Mouse (Mus musculus): Measurements from ENCODE around the gene Nfx1. TPM values are rescaled to one million over a fixed set of nuclear protein-coding genes. Genes with fewer than 3 reads are reported as not detected.

Gene Nfx1
- polyA plus RNA-seq, 1 experiment from 2014 or later, result 96.9 TPM

DNA sequence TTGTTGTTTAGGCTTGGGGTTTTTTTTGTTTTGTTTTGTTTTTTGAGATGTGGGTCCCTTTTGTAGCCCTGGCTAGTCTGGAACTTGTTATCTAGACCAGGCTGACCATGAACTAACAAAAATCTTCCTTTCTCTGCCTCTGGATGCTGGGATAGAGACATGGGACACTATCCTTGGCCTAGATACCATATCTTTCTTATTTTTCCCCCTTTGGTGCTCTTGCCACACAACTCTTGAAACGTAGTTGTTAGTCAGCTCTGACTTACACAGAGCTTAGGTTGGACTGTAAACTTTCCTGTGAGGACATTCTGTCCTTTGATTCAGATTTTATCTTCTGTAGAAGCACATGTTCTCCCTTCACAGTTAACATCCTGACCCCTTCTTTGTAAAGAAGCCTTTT, 8.7 kb downstream of the Nfx1 start:
- no peaks in the 10 kb centered on the region for H3K4me1 ChIP-seq
- H3K36me3 ChIP-seq, result peaks cover 60% of the 10 kb centered on the region
- WGBS, result 97% methylated on average over 1 of the region's 1 CpGs
- no peak overlapping the region for H3K4me2 ChIP-seq (replicated peaks)
- H3K27ac ChIP-seq, result no peak overlapping the region
- no peak for ATAC-seq (ENCODE audit: low FRiP score, low read depth)
- no peaks in the 10 kb centered on the region for H3K9me3 ChIP-seq
- H3K27me3 ChIP-seq (replicated peaks), result no peaks in the 10 kb centered on the region
- no peak overlapping the region for H3K4me3 ChIP-seq
- no peak overlapping the region for H3K9ac ChIP-seq

DNA sequence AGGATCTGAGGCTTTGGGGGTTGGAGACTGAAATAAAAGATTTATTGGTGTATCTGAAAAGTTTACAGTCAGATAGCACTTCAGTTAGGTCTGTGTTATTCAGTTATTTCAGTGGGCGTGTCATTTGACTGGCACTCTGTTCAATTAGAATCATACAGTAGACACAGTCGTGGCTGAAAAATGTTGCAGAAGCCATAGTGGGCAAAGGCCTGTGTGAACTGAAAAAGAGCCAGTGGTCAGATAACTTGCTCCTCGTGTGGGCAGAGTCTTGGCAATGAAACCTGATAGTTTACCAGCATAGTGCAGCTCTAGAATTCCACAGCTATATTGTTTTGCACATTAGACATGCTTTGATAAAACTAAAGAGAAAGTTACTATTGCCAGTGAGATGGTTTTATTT, 11.8 kb downstream of the Nfx1 start:
- H3K27me3 ChIP-seq (replicated peaks), result no peaks in the 10 kb centered on the region
- no peak for ATAC-seq (ENCODE audit: low FRiP score, low read depth)
- H3K4me1 ChIP-seq, result no peaks in the 10 kb centered on the region
- no peak overlapping the region for H3K4me2 ChIP-seq (replicated peaks)
- no peak overlapping the region for H3K27ac ChIP-seq
- no peak overlapping the region for H3K4me3 ChIP-seq
- H3K9me3 ChIP-seq, result no peaks in the 10 kb centered on the region
- WGBS, result 76% methylated on average over 3 of the region's 3 CpGs
- H3K9ac ChIP-seq, result no peak overlapping the region
- H3K36me3 ChIP-seq, result peaks cover 68% of the 10 kb centered on the region

DNA sequence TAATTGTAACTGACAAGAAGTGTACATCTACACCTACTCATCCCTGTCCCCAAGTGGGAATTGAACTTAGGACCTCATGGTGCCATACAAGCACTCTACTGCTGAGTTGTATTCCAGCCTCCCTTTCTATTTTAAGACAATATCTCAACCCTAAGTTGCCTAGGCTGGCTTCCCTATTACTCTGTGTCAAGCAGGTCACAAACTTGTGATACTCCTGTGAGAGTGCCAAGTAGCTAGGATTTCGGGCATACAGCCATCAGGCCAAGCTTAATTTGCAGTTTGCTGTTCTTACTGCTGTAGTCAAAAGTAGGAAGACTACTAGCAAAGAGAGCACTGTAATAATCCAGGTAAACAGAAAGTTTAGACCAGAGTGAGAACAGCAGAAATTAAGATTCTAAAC, 13.0 kb downstream of the Nfx1 start:
- ATAC-seq (ENCODE audit: low FRiP score, low read depth), result no peak
- no peaks in the 10 kb centered on the region for H3K27me3 ChIP-seq (replicated peaks)
- no peak overlapping the region for H3K27ac ChIP-seq
- no peaks in the 10 kb centered on the region for H3K4me1 ChIP-seq
- peaks cover 68% of the 10 kb centered on the region for H3K36me3 ChIP-seq
- H3K4me3 ChIP-seq, result no peak overlapping the region
- H3K4me2 ChIP-seq (replicated peaks), result no peak overlapping the region
- H3K9ac ChIP-seq, result no peak overlapping the region
- 98% methylated on average over 1 of the region's 1 CpGs for WGBS
- no peaks in the 10 kb centered on the region for H3K9me3 ChIP-seq

DNA sequence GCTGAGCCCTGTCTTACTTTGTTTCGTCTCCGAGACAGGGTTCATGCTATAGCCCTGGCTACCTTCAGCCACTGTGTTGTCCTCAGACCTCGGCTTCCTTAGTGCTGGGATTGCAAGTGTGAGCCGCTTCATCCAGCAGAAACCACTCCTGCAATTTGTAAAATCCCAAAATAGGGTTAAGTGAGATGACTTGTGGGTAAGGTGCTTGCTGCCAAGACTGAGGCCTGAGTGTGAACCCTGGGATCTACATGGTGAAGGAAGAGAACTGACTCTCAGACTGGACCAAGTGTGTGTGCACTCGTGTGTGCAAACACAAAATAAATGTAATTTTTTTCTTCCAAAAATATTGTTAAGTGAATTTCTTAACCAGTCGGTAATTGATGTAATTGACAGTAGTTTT, 18.9 kb downstream of the Nfx1 start:
- Histone ChIP-seq H3K27ac (no peak overlapping the region), H3K9ac (no peak overlapping the region), H3K4me1 (no peaks in the 10 kb centered on the region), H3K27me3 (replicated peaks) (no peaks in the 10 kb centered on the region), H3K4me3 (no peak overlapping the region), H3K9me3 (no peaks in the 10 kb centered on the region), H3K4me2 (replicated peaks) (no peak overlapping the region), H3K36me3 (peaks cover 84% of the 10 kb centered on the region)
- ATAC-seq (ENCODE audit: low FRiP score, low read depth), result no peak
- WGBS, result 88% methylated on average over 6 of the region's 6 CpGs

DNA sequence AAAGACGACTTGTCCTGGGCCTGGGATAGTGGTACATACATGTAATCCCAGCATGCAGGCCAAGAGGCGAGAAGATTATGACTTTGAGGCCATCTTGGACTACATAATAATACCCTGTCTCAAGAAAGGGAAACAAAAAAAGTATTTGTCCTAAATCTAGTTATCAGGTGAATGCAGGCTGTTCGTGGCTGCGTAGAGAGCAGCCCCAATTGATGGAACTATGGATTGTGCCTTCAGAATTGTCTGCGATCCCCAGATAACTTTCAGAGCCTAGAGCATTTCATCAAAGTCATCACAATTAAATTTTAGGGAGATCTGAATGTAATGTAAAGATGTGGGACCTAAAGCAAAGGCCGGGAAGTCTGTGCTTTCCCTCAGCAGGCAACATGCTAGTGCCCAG, 25.6 kb downstream of the Nfx1 start:
- WGBS, result 94% methylated on average over 6 of the region's 6 CpGs
- H3K9ac ChIP-seq, result no peak overlapping the region
- no peak for ATAC-seq (ENCODE audit: low FRiP score, low read depth)

DNA sequence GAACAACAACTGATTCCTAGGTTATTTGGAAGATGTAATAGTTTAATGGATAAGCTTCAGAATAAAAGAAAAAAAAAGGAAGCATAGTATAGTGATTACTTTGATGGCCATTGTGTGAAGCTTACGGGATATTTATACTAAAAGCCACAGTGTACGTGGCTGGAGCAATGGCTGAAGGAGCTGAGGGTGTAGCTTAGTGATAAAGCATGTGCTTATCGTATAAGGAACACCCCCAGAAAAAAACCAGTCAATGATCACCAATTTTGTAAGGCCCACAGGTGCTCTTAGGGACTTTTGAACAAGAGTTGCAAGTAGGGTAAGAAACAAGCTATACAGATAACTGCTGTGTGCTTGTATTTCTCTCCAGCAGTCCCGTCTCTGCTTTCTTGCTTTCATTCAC, 27.2 kb downstream of the Nfx1 start:
- Histone ChIP-seq H3K27ac (no peak overlapping the region), H3K9me3 (no peaks in the 10 kb centered on the region), H3K4me2 (replicated peaks) (no peak overlapping the region), H3K4me1 (no peaks in the 10 kb centered on the region), H3K9ac (no peak overlapping the region), H3K27me3 (replicated peaks) (no peaks in the 10 kb centered on the region), H3K4me3 (no peak overlapping the region), H3K36me3 (peaks cover 88% of the 10 kb centered on the region)
- ATAC-seq (ENCODE audit: low FRiP score, low read depth), result no peak
- 98% methylated on average over 4 of the region's 4 CpGs for WGBS

More for the DNA sequence above, 25.6 kb downstream of the Nfx1 start:
- H3K27ac ChIP-seq, result no peak overlapping the region
- H3K9me3 ChIP-seq, result no peaks in the 10 kb centered on the region
- no peak overlapping the region for H3K4me3 ChIP-seq
- peaks cover 89% of the 10 kb centered on the region for H3K36me3 ChIP-seq
- H3K4me2 ChIP-seq (replicated peaks), result no peak overlapping the region
- no peaks in the 10 kb centered on the region for H3K4me1 ChIP-seq
- no peaks in the 10 kb centered on the region for H3K27me3 ChIP-seq (replicated peaks)

DNA sequence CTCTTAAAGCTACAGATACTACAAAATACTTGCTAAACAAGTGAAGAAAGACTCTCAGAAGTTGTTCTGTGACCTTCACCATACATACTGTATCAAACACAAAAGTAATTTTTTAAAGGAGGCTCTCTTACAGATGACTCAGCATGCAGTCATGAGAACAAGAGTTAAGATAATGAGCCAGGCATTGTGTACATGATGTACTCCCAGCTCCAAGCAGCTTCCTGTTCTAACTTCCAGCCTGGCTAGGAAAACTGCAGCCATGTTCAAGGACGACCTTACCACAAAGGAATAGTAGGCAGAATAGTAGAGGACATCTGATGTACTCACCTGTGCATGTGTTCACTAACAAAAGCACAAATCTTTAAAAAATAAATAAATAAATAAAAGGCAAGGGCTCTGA, 29.6 kb downstream of the Nfx1 start:
- Histone ChIP-seq H3K27ac (no peak overlapping the region), H3K9me3 (no peaks in the 10 kb centered on the region), H3K9ac (no peak overlapping the region), H3K4me3 (no peak overlapping the region), H3K4me2 (replicated peaks) (no peak overlapping the region), H3K27me3 (replicated peaks) (no peaks in the 10 kb centered on the region), H3K4me1 (no peaks in the 10 kb centered on the region), H3K36me3 (peaks cover 91% of the 10 kb centered on the region)
- WGBS, result 83% methylated on average over 1 of the region's 1 CpGs
- no peak for ATAC-seq (ENCODE audit: low FRiP score, low read depth)

DNA sequence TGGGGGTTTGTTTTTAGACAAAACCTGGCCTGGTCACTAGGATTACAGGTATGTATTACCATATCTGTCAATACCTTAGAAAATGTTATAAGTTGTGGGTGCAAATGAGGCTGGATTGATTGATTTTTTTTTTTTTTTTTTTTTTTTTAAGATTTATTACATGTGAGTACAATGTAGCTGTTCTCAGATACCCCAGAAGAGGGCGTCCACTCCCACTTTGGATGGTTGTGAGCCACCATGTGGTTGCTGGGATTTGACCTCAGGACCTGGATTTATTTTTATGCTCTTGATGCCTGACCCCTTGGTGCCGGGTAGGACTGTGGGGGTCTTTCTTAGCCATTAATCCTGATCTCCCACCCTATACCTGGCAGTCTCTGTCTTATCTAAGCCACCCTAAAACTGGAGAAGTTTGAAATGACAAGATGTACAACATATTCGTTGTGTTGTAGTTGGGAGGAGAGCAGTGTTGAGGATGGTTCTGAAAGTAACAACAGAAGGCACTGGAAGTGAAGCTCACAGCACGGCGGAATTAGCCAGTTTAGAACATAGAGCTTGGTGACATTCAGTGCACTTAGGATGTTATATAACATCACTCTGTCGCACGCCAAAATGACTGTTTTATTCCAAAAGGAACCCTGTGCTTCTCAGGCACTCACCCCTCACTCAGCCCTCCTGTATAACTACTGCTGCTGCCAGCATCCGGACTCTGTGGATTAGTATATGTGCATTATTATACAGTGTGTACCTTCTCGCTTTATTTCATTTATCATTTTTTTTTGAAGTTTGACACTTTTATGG, 30.3 kb downstream of the Nfx1 start:
- Histone ChIP-seq H3K9ac (no peak overlapping the region), H3K4me3 (no peak overlapping the region), H3K4me1 (no peaks in the 10 kb centered on the region), H3K4me2 (replicated peaks) (no peak overlapping the region), H3K27ac (no peak overlapping the region), H3K9me3 (no peaks in the 10 kb centered on the region), H3K36me3 (peaks cover 86% of the 10 kb centered on the region), H3K27me3 (replicated peaks) (no peaks in the 10 kb centered on the region)
- no peak for ATAC-seq (ENCODE audit: low FRiP score, low read depth)
- 87% methylated on average over 9 of the region's 9 CpGs for whole genome bisulfite sequencing

DNA sequence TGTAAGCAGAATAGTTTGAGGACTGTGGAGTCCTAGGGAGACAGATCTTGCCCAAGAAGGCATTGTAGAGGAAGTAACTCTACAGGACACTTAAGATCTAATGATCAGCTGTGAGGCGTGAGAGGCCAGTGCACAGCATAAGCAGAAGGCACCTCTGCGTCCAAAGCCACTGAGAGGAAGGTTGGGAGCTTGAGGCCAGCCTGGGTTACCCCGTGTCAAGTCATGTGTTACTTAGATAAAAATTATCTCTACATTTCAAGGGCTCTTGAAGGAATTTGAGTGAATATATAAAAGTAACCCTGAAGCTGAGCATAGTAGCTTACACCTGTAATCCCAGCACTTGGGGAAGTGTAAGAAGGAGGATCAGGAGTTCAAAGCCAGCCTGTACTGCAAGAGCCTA, 42.6 kb downstream of the Nfx1 start:
- ATAC-seq (ENCODE audit: low FRiP score, low read depth), result no peak
- Histone ChIP-seq H3K36me3 (peaks cover 71% of the 10 kb centered on the region), H3K9me3 (0 out of 2 replicates have a peak, but pooled peaks cover 3% of the 10 kb centered on the region), H3K4me3 (no peak overlapping the region), H3K27me3 (replicated peaks) (no peaks in the 10 kb centered on the region), H3K4me1 (no peaks in the 10 kb centered on the region), H3K27ac (no peak overlapping the region), H3K9ac (no peak overlapping the region), H3K4me2 (replicated peaks) (no peak overlapping the region)
- WGBS, result 93% methylated on average over 3 of the region's 3 CpGs

DNA sequence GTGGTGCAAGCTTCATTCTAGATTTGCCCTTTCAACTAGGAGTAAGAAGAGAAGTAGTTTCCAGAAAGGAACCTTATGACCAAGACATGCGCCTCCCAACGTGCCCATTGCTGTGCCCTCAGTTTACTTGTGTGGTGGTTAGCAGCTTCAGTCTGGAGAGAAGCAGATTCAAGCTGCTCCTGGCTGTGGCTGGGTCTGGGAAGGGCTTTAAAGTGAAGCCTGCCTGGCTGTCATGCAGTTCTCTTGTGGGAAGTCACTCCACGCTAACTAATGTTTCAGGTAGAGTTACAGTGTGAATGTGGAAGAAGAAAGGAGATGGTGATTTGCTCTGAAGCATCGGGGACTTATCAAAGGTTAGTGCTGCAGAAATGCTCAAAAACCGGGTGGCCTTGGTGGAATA, 45.1 kb downstream of the Nfx1 start:
- Histone ChIP-seq H3K4me1 (no peaks in the 10 kb centered on the region), H3K9me3 (0 out of 2 replicates have a peak, but pooled peaks cover 3% of the 10 kb centered on the region), H3K27ac (no peak overlapping the region), H3K9ac (no peak overlapping the region), H3K4me3 (no peak overlapping the region), H3K36me3 (peaks cover 63% of the 10 kb centered on the region), H3K4me2 (replicated peaks) (no peak overlapping the region), H3K27me3 (replicated peaks) (no peaks in the 10 kb centered on the region)
- ATAC-seq (ENCODE audit: low FRiP score, low read depth), result no peak
- 95% methylated on average over 5 of the region's 5 CpGs for WGBS

DNA sequence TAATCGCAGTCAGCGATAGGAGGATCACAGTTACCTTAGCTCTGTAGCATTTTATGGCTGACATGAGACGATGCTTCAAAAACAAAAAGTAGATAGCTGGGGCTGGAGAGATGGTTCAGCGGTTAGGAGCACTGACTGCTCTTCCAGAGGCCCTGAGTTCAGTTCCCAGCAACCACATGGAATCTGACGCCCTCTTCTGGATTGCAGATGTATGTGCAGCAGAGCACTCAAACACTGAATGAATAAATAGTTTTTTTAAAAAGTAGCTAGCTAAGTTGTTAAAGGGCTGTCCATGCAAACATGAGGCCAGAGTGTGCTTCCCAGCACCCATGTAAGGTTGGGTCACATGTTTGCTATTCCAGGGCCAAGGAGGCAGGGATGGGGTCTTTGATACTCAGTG, 50.4 kb downstream of the Nfx1 start:
- no peaks in the 10 kb centered on the region for H3K4me1 ChIP-seq

DNA sequence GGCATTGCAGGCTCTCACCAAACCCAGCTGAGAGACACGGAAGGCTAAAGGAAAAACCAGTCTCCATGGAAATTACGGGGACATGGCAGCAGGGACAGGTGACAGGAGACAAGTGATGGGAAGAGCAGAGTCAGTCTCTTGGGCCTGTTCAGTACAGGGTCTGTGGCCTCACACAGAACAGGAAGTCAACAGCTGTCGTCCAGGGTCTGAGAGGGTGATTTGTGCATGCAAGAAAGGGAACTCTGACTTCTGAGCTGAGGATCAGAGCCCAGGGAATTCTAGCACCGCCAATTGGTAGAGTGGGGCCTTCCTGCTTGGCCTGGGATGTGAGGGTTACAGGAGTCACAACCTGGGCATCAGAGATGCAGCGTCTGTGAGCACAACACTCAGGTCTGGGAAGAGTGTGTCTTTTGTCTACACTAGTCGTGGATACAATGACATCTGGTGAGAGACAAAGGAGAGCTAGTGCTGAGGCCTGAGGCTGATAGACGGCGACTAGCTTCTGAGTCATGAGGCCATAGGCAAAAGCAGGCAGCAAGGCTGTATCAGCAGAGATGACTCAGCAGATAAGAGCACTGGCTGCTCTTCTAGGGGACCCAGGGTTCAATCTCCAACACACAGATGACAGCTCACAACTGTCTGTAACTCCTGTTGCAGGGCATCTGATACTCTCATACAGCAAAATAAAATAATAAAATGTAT, 55.5 kb downstream of the Nfx1 start:
- H3K4me2 ChIP-seq (replicated peaks), result no peak overlapping the region
- no peaks in the 10 kb centered on the region for H3K9me3 ChIP-seq
- no peak for ATAC-seq (ENCODE audit: low FRiP score, low read depth)
- H3K27me3 ChIP-seq (replicated peaks), result no peaks in the 10 kb centered on the region
- no peak overlapping the region for H3K4me3 ChIP-seq
- 61% methylated on average over 8 of the region's 8 CpGs for WGBS
- no peaks in the 10 kb centered on the region for H3K4me1 ChIP-seq
- H3K36me3 ChIP-seq, result peaks cover 42% of the 10 kb centered on the region
- no peak overlapping the region for H3K27ac ChIP-seq
- H3K9ac ChIP-seq, result no peak overlapping the region

More for the DNA sequence above, 50.4 kb downstream of the Nfx1 start:
- Histone ChIP-seq H3K27ac (no peak overlapping the region), H3K27me3 (replicated peaks) (no peaks in the 10 kb centered on the region), H3K9me3 (no peaks in the 10 kb centered on the region), H3K36me3 (peaks cover 59% of the 10 kb centered on the region), H3K9ac (no peak overlapping the region), H3K4me3 (no peak overlapping the region), H3K4me2 (replicated peaks) (no peak overlapping the region)
- 92% methylated on average over 5 of the region's 5 CpGs for WGBS
- no peak for ATAC-seq (ENCODE audit: low FRiP score, low read depth)

DNA sequence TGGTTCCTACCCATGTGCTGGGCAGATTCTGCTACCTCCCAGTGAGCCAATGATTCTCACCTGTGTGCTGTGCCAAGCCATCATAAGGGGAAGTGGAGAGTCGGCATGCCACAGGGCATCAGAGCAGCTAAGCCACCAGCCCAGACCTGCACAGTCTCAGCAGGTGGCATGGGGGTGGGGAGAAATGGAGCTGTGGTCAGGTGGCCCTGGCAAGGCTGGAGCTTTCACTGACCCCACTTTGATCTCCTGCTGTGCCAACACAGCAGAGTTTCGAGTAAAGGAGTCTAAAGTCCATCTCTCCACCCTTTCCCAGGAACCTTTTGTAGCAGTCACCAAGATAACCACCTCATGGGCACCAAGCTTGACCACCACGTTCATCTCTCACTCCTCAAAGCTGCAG, 57.2 kb downstream of the Nfx1 start:
- H3K9ac ChIP-seq, result no peak overlapping the region
- H3K4me3 ChIP-seq, result no peak overlapping the region
- no peaks in the 10 kb centered on the region for H3K9me3 ChIP-seq
- 83% methylated on average over 3 of the region's 3 CpGs for WGBS
- no peak for ATAC-seq (ENCODE audit: low FRiP score, low read depth)
- H3K36me3 ChIP-seq, result peaks cover 32% of the 10 kb centered on the region
- no peak overlapping the region for H3K4me2 ChIP-seq (replicated peaks)
- no peaks in the 10 kb centered on the region for H3K27me3 ChIP-seq (replicated peaks)
- no peak overlapping the region for H3K27ac ChIP-seq
- H3K4me1 ChIP-seq, result no peaks in the 10 kb centered on the region
